Mouse (Mus musculus): Measurements from ENCODE around the gene Hdgfl3.

DNA sequence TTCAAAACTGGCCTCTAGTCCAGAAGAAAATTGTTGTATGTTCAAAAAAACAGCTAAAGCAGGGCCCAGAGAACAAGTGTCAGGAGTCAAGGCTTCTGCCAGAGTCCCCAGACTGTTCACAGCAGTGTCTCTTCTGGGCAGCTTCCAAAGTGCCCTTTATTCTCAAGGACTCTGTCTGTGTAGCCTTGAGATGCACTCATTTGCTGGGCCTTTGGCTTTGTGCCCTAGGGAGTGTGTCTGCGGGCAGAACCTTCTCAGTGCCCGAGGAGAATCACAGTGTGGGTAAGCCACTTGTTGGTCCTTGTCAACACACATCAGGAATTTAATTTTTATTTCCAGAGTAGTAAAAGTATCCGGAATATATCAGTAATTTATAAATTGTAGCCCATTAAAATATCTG, 52.7 kb downstream of the Hdgfl3 start:
- TF ChIP-seq CTCF (IDR thresholded peaks at IDR 0.05; ENCODE audit: extremely low read depth, insufficient read length, insufficient replicate concordance, low read depth, low read length) (no peak), POLR2A (IDR thresholded peaks at IDR 0.05; ENCODE audit: low read depth, low read length) (no peak)
